Mouse (Mus musculus) hindbrain, postnatal 0 days (tissue): ENCODE measurements around the gene St3gal5. TPM values are rescaled to one million over a fixed set of nuclear protein-coding genes. Genes with fewer than 3 reads are reported as not detected.

ENCODE experiments used
- ATAC-seq: fragments of 200-750 bp; cut with Nextera tagmentation; 2 replicates; pipeline ENCODE4 v1.8.0; 2017; ENCODE audit warnings: mild to moderate bottlenecking, moderate TSS enrichment, moderate library complexity
- DNase-seq: peaks from one replicate; pipeline ENCODE4 v3.0.0-alpha.2; 2015; ENCODE audit warnings: low spot score
- H3K27ac ChIP-seq: fragments of 300-500 bp; sonication (generic); 2 replicates; pipeline ENCODE4 v1.5.1; 2014; ENCODE audit warnings: mild to moderate bottlenecking
- H3K27me3 ChIP-seq: fragments of 300-500 bp; sonication (generic); 2 replicates; pipeline ENCODE4 v1.6.1; 2014; ENCODE audit warnings: low read length, mixed read lengths; ENCODE audit not compliant: insufficient read depth
- H3K36me3 ChIP-seq: fragments of 300-500 bp; sonication (generic); 2 replicates; pipeline ENCODE4 v1.6.1; 2014; ENCODE audit warnings: low read length, mixed read lengths; ENCODE audit not compliant: insufficient read depth
- H3K4me1 ChIP-seq: fragments of 300-500 bp; sonication (generic); 2 replicates; pipeline ENCODE4 v1.6.1; 2014; ENCODE audit warnings: antibody characterized with exemption, low read length, mixed read lengths; ENCODE audit not compliant: insufficient read depth
- H3K4me2 ChIP-seq: fragments of 300-500 bp; sonication (generic); 2 replicates; pipeline ENCODE4 v1.6.1; 2014; ENCODE audit warnings: low read depth, mild to moderate bottlenecking, low read length, moderate library complexity, mixed read lengths
- H3K4me3 ChIP-seq: fragments of 300-500 bp; sonication (generic); 2 replicates; pipeline ENCODE4 v1.5.1; 2014; ENCODE audit warnings: low read length
- H3K9ac ChIP-seq: fragments of 300-500 bp; sonication (generic); replicated peaks from 2 replicates; pipeline ENCODE4 v1.6.1; 2014; ENCODE audit warnings: mild to moderate bottlenecking, low read length, moderate library complexity, mixed read lengths
- H3K9me3 ChIP-seq: fragments of 300-500 bp; sonication (generic); 2 replicates; pipeline ENCODE4 v1.6.1; 2016; ENCODE audit warnings: low read length, mixed read lengths
- CTCF ChIP-seq: IDR thresholded peaks from 2 replicates; pipeline ENCODE4 v1.5.1; 2016; ENCODE audit warnings: antibody characterized with exemption, control low read depth, low read depth
- WGBS: fragments of 180-500 bp; shearing (Covaris S2); extraction: QIAGEN DNeasy Blood & Tissue Kit; methylation state at CpG from one replicate; pipeline ENCODE4 v1.1.7; 2014; 5-methylcytosine and 5-hydroxymethylcytosine counted together
- polyA plus RNA-seq: library from polyadenylated mRNA; unstranded; fragments of >200 nt; fragmentation: Nextera tagmentation; extraction: Ambion mirVana; gene quantifications from 2 replicates; pipeline ENCODE4 v1.2.1, GENCODE M21; 2015
- total RNA-seq: library from RNA; depleted of rRNA; stranded (reverse); fragments of >200 nt; gene quantifications from 2 replicates; pipeline ENCODE4 v1.2.3, GENCODE M21; 2014

St3gal5 gene
- total and polyA plus RNA-seq, 2 experiments from 2014 or later = 23.5 to 59.8 TPM

DNA sequence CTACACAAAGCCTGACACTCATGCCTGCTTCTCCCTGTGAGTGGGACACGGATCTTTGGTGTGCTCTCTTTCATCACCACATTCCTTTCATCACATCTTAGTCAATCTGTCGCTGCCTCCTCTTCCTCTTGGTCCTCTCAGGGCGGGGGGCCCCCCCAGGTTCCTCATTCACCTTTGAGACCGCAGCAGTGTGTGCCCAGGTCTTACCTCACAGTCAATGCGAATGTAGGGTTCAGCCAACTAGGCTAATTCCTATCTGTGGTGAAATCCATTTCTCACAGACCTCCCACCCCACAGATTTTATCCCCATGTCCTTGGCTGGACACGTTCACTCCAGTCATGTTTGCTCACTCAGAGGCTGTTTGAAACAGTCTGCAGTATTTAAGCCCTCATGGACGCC lies 17.5 kb downstream of the St3gal5 start:
- H3K9me3 ChIP-seq = no peaks in the 10 kb centered on the region
- H3K27me3 ChIP-seq = no peaks in the 10 kb centered on the region
- no peak overlapping the region for H3K4me3 ChIP-seq
- peaks cover 5% of the 10 kb centered on the region; the same call in 1 of the 2 replicates for H3K4me1 ChIP-seq
- ATAC-seq = no peak
- no peak overlapping the region for H3K4me2 ChIP-seq
- H3K36me3 ChIP-seq = no peaks in the 10 kb centered on the region
- no peak overlapping the region for H3K27ac ChIP-seq
- no peak for DNase-seq
- no peak for TF ChIP-seq CTCF
- 81% methylated on average over 7 of the region's 7 CpGs for WGBS
- no peak overlapping the region for H3K9ac ChIP-seq

DNA sequence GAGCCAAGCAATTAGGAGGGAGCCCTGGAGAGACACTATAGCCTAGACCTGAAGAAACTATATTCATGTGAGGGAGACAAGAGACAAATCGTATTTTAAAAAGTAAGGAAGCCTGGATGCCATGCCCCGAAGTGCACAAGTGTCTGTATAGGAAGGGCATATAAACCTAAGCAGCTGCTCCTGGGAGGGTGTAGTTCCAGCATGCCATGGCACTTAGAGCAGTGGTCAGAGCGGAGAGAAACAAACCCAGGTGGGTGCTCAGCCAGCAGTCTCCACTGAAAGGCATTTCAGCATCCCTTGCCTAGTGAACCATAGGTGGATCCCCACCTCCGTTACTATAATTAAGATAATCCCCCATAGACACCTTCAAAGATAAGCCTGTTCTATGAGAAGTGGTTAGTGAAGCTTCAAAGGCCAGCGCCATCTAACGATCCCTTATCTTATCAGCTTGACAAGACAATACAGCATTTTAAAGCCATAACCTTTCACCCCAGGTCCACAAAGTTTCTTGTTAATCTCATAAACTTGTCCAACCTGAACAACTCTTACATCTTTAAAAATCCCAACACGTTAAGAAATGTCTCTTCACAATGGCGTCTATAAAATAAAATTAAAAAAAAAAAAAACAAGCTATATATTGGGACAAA lies 20.1 kb downstream of the St3gal5 start:
- Histone ChIP-seq H3K27ac (no peak overlapping the region), H3K4me3 (no peak overlapping the region), H3K4me2 (no peak overlapping the region), H3K27me3 (no peaks in the 10 kb centered on the region), H3K9ac (no peak overlapping the region), H3K36me3 (no peaks in the 10 kb centered on the region), H3K4me1 (0 out of 2 replicates have a peak, but pooled peaks cover 5% of the 10 kb centered on the region), H3K9me3 (no peaks in the 10 kb centered on the region)
- DNase-seq (no peak), ATAC-seq (no peak)
- TF ChIP-seq CTCF = no peak
- 78% methylated on average over 8 of the region's 8 CpGs for WGBS

- no peak overlapping the region for H3K9ac ChIP-seq
- H3K36me3 ChIP-seq = no peaks in the 10 kb centered on the region
- 0 out of 2 replicates have a peak, but pooled peaks cover 5% of the 10 kb centered on the region for H3K4me1 ChIP-seq
- H3K4me3 ChIP-seq = no peak overlapping the region
- WGBS = 75% methylated on average over 1 of the region's 1 CpGs
- no peak overlapping the region for H3K4me2 ChIP-seq
- TF ChIP-seq CTCF = no peak
- no peaks in the 10 kb centered on the region for H3K9me3 ChIP-seq
- H3K27ac ChIP-seq = no peak overlapping the region
- ATAC-seq (no peak), DNase-seq (no peak)
- H3K27me3 ChIP-seq = no peaks in the 10 kb centered on the region
These were observed 22.5 kb downstream of the St3gal5 start for GRCm38 (mm10) chr6:72119870-72120269.

- TF ChIP-seq CTCF = no peak
- Histone ChIP-seq H3K9me3 (no peaks in the 10 kb centered on the region), H3K4me2 (no peak overlapping the region), H3K4me1 (0 out of 2 replicates have a peak, but pooled peaks cover 5% of the 10 kb centered on the region), H3K9ac (no peak overlapping the region), H3K27me3 (no peaks in the 10 kb centered on the region), H3K4me3 (no peak overlapping the region), H3K36me3 (no peaks in the 10 kb centered on the region), H3K27ac (no peak overlapping the region)
- 36% methylated on average over 3 of the region's 3 CpGs for WGBS
- DNase-seq = peak; percentile 63
- peak; percentile 72 for ATAC-seq
These were observed 23.9 kb downstream of the St3gal5 start for GRCm38 (mm10) chr6:72121301-72121700.

DNA sequence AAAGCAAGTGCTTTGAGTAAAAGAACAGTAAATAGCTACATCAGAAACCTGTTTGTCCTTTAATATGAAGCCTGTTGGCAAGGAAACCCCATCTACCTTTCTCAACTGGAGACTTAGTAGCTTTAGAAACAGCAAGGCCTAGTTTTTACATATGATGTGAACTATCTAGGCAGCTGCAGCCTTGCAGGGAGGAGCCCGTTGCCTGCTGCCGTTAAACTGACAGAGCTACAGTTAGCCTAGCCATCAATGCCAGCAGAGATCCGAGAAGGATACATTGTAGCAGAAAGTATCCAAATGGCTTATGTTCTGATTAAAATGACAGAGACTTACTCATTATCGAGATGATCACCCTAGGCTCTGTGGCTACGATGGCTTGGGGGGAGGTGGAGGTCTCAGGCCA lies 25.1 kb downstream of the St3gal5 start:
- Histone ChIP-seq H3K4me3 (no peak overlapping the region), H3K9me3 (no peaks in the 10 kb centered on the region), H3K27ac (no peak overlapping the region), H3K36me3 (no peaks in the 10 kb centered on the region), H3K4me2 (no peak overlapping the region), H3K27me3 (no peaks in the 10 kb centered on the region), H3K4me1 (no peaks in the 10 kb centered on the region), H3K9ac (no peak overlapping the region)
- DNase-seq (no peak), ATAC-seq (no peak)
- 71% methylated on average over 5 of the region's 5 CpGs for WGBS
- TF ChIP-seq CTCF = no peak

- no peaks in the 10 kb centered on the region for H3K9me3 ChIP-seq
- no peak overlapping the region for H3K9ac ChIP-seq
- no peaks in the 10 kb centered on the region for H3K4me1 ChIP-seq
- ATAC-seq (peak; percentile 78), DNase-seq (peak; percentile 77)
- peaks cover 2% of the 10 kb centered on the region; the same call in 1 of the 2 replicates for H3K36me3 ChIP-seq
- no peaks in the 10 kb centered on the region for H3K27me3 ChIP-seq
- WGBS = 72% methylated on average over 13 of the region's 13 CpGs
- TF ChIP-seq CTCF = no peak
- H3K4me3 ChIP-seq = no peak overlapping the region
- no peak overlapping the region for H3K4me2 ChIP-seq
- H3K27ac ChIP-seq = peak overlapping the region; percentile 28; the same call in 1 of the 2 replicates
These were observed 27.1 kb downstream of the St3gal5 start for GRCm38 (mm10) chr6:72124315-72125103.
